Mouse (Mus musculus) liver (tissue): ENCODE data around the gene Eif2b1.

Source experiments
- DNase-seq: peaks from one replicate; pipeline ENCODE4 v3.0.0-alpha.2; 2020; ENCODE audit warnings: mixed read lengths

The Eif2b1 gene

GRCm38 (mm10) chr5:124541602-124541973, 37.3 kb downstream of the Eif2b1 start:
- no peak for DNase-seq

GRCm38 (mm10) chr5:124540905-124541601, 37.9 kb downstream of the Eif2b1 start:
- peak; percentile 75 for DNase-seq

- peak; percentile 94 for DNase-seq
Measured at GRCm38 (mm10) chr5:124540383-124540786, 38.5 kb downstream of the Eif2b1 start, which contains the start of gene Tmed2. Tmed2 (plus strand) TSS chr5:124540695.

GRCm38 (mm10) chr5:124539905-124540304, 39.0 kb downstream of the Eif2b1 start:
- no peak for DNase-seq

- peak; percentile 49 for DNase-seq
Measured at GRCm38 (mm10) chr5:124538813-124539792, 39.8 kb downstream of the Eif2b1 start.

GRCm38 (mm10) chr5:124536776-124537175, 42.2 kb downstream of the Eif2b1 start:
- peak; percentile 37 for DNase-seq

- DNase-seq = no peak
Measured at GRCm38 (mm10) chr5:124535016-124535415, 43.9 kb downstream of the Eif2b1 start.

GRCm38 (mm10) chr5:124532451-124532850, 46.5 kb downstream of the Eif2b1 start:
- DNase-seq = peak; percentile 42

- DNase-seq = no peak
Measured at GRCm38 (mm10) chr5:124531583-124531930, 47.4 kb downstream of the Eif2b1 start.

- DNase-seq = peak; percentile 75
Measured at GRCm38 (mm10) chr5:124530655-124531582, 48.0 kb downstream of the Eif2b1 start, which contains the start of gene Rilpl1. Rilpl1 (minus strand) TSS chr5:124531391.

- no peak for DNase-seq
Measured at GRCm38 (mm10) chr5:124529697-124530096, 49.2 kb downstream of the Eif2b1 start.

- no peak for DNase-seq
Measured at GRCm38 (mm10) chr5:124529191-124529651, 49.7 kb downstream of the Eif2b1 start.

GRCm38 (mm10) chr5:124528791-124529190, 50.1 kb downstream of the Eif2b1 start:
- no peak for DNase-seq

- DNase-seq = no peak
Measured at GRCm38 (mm10) chr5:124528351-124528750, 50.6 kb downstream of the Eif2b1 start.

- DNase-seq = no peak
Measured at GRCm38 (mm10) chr5:124524943-124525342, 54.0 kb downstream of the Eif2b1 start.

GRCm38 (mm10) chr5:124523032-124523431, 55.9 kb downstream of the Eif2b1 start:
- no peak for DNase-seq

- no peak for DNase-seq
Measured at GRCm38 (mm10) chr5:124521588-124521987, 57.3 kb downstream of the Eif2b1 start.
